Mouse (Mus musculus): ENCODE data around the gene Sema6d.

Sema6d gene

GRCm38 (mm10) chr2:124657358-124657757, 567.6 kb downstream of the Sema6d start:
- DNase-seq (ENCODE audit: low read depth): no peak

DNA sequence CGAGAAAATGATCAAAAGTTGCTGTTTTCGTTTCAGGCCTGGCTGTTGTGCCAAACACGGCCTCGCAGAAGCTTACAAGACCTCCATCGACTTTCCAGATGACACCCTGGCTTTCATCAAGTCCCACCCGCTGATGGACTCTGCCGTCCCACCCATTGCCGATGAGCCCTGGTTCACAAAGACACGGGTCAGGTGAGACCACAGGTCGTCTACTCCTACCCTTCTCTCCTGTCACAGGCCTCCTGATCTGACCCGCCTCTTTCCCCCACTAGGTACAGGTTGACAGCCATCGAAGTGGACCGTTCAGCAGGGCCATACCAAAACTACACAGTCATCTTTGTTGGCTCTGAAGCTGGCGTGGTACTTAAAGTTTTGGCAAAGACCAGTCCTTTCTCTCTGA, 568.6 kb downstream of the Sema6d start:
- no peak for DNase-seq (ENCODE audit: low read depth)

GRCm38 (mm10) chr2:124659601-124660000, 569.8 kb downstream of the Sema6d start:
- no peak for DNase-seq (ENCODE audit: low read depth)

DNA sequence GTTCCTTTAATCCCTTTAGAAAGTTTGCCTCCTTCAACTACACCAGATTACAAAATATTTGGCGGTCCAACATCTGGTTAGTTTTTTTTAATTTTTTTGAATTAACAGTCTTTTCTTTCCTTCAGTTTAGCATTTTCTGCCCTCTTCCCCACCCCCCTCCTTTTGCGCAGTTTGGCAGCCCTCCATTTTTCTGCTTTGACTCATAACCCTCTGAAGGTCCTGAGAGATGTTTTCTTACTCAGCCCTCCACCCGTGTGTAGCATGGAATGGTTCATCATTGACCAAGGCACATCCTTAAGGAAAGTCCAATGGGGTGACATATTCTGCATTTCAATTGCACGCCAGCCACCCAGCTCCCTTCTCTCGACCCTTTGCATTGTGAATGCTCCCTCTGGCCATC, 570.9 kb downstream of the Sema6d start:
- no peak for DNase-seq (ENCODE audit: low read depth)

DNA sequence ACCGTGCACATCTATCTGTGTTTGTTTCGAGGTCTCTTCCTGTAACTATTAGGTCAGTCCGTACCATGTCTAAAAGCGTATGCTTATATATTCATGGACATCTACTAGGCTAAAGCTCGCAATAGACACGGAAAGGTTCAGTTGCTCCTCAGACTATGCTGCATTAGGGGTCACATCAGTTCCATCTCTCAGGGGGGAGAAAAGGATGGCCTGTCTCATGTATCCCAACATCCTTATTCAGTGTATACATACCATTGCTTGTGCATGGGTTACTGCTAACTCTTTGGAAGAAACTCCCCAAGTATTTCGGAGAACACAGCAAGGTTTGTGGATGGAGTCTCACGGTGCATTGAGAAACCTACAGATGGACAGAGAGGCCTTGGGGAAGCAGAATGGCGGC, 571.5 kb downstream of the Sema6d start:
- no peak for DNase-seq (ENCODE audit: low read depth)

GRCm38 (mm10) chr2:124662257-124662656, 572.5 kb downstream of the Sema6d start:
- no peak for DNase-seq (ENCODE audit: low read depth)

GRCm38 (mm10) chr2:124664191-124664590, 574.4 kb downstream of the Sema6d start:
- no peak for DNase-seq (ENCODE audit: low read depth)

DNA sequence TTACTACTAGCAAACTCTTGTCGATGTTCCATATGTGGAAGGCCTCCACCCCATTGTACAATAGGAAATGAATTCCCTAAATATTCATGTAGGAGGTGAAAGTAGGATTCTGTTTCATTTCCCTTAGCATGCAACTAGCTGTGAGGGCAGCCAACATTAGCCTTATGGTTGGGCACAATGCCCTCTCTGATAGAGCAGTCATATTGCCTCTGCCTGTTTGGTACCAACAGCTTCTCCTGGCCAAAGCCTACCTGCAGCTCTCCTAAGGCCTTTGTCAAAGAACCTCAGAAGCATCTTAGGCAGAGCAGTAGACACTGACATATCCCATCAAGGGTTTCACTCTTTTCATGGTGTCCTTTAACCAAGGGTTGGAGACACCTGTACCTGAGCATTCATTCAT, 578.7 kb downstream of the Sema6d start:
- no peak for DNase-seq (ENCODE audit: low read depth)

DNA sequence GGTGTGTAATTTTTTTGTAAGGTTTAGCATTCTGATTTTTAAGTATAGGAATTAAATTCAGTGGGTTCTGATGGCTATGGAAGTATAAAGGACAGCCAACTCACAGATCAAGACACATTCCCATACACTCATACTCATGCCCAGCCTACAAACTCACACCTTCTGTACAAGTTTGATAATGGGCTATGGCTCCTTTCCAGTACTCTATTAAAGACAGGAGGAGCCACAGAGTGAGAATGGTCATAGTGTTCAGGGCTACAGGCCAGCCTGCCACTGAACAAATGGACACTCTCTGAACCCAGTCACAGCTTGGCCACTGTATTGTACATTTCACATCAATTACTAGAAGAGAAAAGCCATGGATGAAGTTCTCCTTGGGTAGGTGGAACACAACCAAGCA, 583.3 kb downstream of the Sema6d start:
- no peak for DNase-seq (ENCODE audit: low read depth)

DNA sequence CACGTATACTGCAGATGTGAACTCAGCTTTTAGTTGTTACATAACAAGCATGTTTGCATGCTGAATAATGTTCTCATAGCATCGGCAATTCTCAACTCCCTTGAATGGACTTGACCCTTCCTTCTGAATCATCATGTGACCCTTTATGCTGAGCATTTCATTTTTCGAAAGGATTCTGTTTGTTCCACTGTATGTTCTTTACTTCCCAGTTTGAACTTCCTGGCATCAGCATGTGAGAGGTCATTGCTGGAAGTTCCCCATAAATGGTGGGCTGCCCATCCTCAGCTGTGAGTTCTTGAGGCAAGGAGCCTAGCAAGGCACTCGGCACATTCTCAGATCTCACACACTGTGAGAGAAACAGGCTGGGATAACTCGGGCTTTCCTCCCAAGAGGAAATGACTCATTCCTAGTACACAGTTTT, 594.7 kb downstream of the Sema6d start:
- DNase-seq (ENCODE audit: low read depth): no peak

- no peak for DNase-seq (ENCODE audit: low read depth)
Observed at GRCm38 (mm10) chr2:124690372-124690771, 600.6 kb downstream of the Sema6d start.

DNA sequence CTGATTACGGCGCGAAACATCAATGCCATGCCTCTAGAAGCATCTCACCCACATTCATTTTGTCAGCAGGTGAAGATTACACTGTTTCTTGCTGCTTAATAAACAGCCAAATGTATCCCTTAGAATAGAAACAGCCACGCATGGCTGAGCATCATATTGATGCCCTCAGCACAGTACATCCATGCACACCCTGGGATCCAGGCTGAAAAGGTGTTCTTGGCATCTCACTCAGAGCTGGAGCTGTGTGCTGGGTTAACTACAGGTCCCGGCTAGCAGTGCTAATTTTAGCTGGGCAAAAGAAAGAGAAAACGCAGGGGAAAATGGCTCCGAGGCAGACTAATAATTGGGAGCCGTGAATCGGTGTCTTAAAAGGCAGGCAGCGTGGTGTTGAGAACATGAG, 612.9 kb downstream of the Sema6d start:
- no peak for DNase-seq (ENCODE audit: low read depth)

GRCm38 (mm10) chr2:124704922-124705321, 615.2 kb downstream of the Sema6d start:
- peak; percentile 36 for DNase-seq (ENCODE audit: low read depth)

DNA sequence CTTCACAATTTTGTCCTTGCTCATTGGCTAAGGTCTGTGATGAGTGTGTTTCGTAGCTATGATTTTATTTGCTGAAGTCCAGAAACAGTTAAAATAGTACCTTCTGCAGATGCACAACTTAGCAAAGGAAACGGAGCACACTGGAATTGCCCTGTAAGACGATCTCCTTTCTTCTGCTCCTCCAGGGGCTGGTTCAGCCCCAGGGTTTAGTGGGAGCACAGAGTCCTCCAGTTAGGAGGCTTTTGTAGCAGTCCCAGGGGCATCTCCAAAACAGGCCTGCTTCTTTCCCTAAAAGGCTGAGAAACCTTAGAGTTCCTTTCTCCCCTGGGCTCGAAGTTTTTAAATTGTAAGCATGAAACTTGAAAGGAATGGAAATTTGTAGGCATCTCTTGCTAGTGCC, 616.0 kb downstream of the Sema6d start:
- no peak for DNase-seq (ENCODE audit: low read depth)

- DNase-seq (ENCODE audit: low read depth): no peak
Observed at GRCm38 (mm10) chr2:124706896-124707295, 617.1 kb downstream of the Sema6d start.

Data from induced T-regulatory cell, adult 2 months (primary cell).